Mouse (Mus musculus): Measurements from ENCODE around the gene Ren1. TPM values are rescaled to one million over a fixed set of nuclear protein-coding genes. Genes with fewer than 3 reads are reported as not detected.

Gene Ren1
- total RNA-seq, 2 experiments from 2014 or later = 0.24 TPM; not detected in 1

DNA sequence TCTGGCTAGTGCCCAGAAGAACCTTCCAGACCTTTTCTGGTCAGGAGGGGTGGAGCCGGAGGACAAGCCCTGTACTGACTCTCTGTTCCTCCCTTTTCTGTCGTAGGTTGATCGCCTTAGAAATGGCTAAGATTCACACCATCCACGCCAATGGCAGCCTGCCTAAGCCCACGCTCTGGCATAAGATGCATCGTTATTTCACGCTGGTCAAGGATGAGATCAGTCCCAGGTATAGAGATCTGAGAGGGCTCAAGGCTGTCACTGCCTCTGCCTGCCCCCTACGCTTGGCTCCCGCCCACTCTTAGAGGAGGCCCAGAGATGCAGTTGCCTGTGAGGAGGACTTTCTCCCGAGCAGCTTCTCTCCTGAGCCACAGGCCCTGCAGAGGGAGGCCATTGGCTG is 18.3 kb downstream of the Ren1 start:
- no peak for DNase-seq
- intact Hi-C loops (cut with DNase I) = no loop called here

DNA sequence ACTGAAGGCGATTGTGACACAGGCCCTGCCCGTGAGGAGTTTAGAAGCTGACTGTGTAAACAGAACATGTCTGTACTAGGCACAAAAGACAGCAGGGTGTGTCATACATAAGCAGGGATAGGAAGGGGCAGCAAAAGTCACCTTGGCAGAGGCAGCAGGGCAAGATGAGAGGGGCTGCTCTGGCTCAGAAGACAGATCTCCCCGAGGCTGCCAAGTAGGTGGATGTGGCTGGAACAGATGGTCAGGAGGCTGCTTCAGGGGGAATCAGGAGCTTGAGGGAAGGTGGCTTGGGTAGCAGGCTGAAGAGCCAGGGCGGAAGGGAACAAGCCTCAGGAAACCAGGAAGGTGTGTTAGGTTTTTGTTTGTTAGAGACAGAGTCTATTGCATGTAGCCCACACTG is 20.0 kb downstream of the Ren1 start:
- no peak for DNase-seq
- intact Hi-C loops (cut with DNase I) = no loop called here

DNA sequence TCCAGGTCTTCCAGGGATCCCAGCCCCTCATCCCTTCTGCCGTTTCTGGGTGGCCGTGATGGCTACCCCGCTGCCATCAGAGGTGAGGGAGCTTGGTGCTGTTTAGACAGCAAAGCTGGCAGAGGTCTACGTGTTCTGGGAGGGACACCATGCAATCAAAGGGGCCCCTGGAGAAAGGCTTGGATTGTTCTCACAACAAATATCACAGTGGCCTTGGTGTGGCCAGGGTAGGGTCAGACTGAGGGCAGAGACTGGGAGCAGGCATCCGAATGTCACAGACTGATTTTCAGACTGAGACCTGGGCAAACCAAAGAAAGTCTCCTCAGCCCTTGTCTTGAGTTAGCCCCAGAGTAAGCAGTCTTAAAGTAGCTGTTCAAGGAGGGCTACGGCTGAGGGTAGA is 21.1 kb downstream of the Ren1 start:
- DNase-seq = no peak
- intact Hi-C loops (cut with DNase I) = no loop called here

DNA sequence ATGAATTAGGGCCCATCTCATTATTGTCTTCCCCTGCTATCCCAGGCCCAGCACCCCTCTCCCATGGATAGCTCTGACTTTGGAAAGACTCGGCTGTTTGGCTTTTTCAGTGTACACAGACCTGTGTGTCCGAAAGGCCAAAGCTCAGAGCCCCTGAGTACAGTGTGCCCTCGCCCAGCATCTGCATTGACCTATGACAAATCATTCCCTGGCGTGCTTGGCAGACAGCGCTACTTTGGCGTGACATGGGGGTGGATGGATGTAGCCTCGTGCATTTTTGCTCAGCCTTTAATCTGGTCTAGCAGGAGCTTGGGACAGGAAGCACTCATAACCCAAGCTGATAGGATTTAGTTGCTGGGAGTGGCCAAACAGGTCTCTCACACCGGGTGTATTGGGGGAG is 21.8 kb downstream of the Ren1 start:
- intact Hi-C loops (cut with DNase I) = no loop called here

DNA sequence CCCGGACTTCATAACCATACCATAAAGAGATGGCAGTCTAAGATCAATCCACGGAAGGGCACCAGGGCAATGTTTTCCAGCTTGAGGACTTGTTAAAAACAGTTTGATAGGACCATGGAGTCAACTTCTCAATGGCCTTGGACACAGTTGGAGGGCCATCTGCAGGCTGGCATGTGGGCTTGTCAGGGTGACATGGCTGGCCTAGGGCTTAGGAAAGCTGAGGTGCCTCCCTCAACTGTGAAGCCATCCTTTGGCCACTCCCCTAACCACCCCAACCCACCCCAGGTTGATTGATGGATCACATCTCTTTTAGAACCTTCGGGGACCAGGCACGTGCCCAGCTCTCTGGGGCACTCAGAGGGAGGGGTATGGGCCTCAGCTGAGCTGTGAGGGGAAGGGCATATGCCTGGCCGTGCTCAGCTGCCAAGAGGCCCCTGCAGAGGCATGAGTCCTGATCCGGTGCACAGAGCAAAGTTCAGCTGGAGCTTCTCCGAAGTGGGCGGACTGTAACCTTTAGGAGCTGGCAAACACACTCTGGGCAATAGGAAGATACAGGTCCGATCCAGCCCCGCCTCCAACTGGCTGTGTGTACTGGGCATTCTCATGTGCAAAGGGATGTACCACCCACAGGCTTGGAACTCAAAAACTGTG is 25.5 kb downstream of the Ren1 start:
- intact Hi-C loops (cut with DNase I) = no loop called here
- no peak for DNase-seq

More for the DNA sequence above, 21.8 kb downstream of the Ren1 start:
- DNase-seq = no peak

DNA sequence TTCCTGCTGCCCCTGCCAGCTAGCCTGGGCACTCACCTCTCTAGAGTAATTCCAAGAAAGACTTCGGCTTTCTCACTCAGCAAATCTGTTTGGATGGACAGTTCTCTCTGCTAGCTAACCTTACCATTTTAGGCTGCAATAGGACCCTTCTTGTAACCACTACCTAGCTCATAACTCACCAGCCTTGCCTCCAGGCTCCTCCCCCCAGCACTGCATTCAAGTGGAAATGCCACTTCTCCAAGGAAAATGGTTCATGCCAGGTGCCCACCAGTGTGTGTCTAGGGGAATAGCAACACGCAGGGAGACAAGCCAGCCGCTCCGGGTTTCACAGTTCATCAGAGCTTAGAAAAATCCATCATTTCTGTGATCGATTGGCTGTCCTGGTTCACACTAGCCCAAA is 27.2 kb downstream of the Ren1 start:
- intact Hi-C loops (cut with DNase I) = no loop called here

DNA sequence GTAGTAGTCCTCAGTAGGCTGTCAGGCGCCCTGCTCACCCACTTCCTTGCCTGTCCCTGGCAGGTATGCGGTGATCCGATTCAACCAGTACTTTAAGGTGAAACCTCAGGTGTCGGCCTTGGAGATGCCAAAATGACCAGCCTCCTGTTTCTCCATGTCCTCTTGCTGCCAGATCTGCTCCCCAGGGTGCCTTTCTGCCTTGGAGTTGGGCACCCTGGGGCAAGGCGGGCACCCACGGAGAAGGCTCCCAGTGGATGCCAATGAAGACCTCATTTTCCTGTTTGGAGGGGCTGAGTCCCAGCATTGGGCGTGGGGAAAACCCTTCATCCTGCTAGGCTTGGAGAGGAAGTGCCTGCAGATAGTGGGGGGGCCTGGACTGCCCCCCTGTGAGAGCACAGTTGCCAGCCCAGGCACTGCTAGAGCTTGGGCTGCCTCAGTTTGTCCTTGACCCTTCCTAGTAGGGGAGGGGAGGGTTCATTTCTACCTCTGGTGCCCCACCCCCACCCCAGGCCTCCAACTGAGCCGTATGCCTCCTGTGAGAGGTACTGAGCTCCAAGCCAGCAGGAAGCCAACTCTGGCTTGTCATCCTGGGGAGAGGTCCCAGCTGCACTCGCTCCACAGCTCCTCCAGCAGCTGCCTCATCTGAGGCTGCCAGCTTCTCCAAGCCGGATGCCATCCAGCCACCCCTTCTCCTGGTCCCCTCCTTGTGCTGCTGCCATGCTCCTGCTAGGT is 29.1 kb downstream of the Ren1 start:
- intact Hi-C loops (cut with DNase I) = no loop called here
- peak in 1 of 2 experiments; percentile 40 for DNase-seq

More for the DNA sequence above, 27.2 kb downstream of the Ren1 start:
- DNase-seq = no peak

DNA sequence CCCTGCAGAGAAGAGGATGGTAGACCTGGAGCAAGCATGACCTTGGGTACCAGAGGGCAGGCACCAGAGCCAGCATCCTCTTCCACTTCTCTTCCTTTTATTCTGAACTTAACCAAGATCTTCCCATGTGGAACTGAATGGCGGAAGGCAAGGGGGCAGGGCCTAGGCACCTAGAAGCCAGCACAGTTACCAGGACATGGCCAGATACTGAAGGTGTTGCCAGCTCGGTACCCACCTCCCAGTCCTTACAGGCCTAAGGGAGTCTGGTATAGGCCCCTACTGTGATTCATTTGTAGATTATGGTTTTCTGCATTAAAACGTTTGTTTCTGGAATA is 29.6 kb downstream of the Ren1 start:
- intact Hi-C loops (cut with DNase I) = loop anchor here (5.0 kb wide), 1 partner anchor 207 kb away; no protein-coding TSS in a partner anchor

DNA sequence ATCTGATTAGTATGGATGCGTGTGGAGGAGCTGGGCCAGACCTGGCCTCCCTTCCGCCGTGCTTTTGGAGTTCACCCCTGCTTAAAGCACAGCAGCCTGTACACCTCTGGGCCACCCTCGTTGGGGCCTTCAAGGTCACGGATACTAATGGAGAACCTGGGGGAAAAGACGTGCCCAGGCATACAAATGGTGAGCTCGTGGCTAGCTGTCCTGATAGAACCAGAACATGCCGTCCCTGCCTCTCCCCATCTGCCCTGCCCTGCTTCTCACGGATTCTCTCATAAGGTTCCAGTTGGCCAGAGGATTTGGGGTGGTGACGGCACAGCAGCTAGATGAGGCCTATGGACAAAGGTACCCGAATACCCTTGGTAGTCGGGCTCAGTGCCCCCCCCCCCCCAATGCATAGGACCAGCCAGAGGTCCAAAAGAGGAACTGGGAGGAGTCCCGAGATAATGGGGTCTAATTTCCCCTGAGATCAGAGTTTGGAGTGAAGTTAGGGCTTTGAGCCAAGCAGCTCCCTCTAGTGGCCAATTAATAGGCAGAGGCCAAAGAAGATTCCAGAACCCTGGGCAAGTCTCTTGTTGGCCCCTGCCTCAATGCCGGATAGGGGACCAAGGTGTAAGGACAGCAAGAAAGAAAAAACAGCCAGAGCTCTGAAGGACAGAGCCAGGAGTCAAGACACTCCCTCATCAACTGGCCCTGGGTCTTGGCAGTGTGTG is 30.2 kb downstream of the Ren1 start:
- DNase-seq = peak; percentile 47 to 71
- intact Hi-C loops (cut with DNase I) = loop anchor here (5.0 kb wide), 1 partner anchor 207 kb away; no protein-coding TSS in a partner anchor

More for the DNA sequence above, 29.6 kb downstream of the Ren1 start:
- no peak for DNase-seq

DNA sequence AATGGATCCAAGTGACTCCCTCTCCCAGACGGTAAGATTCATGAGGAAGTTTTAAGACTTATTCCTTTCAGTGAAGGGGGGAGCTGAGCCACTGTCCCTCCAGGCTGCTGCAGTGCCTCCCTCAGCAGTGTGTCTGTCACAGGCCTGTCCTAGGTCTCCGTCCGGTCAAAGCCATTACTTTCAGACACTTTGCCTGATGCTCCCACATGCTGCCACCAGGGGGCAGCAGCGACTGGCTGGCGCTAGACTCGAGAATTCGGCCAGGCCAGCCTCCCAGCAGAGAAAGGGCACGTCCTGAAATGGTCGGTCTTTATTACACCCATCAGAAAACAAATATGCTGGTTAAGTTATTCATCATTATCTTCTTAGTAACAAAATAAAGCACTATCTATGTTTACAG is 31.7 kb downstream of the Ren1 start:
- intact Hi-C loops (cut with DNase I) = loop anchor here (1.0 to 5.0 kb wide), 3 partner anchors 111 to 228 kb away; partner anchors contain the start of gene Snrpe
- DNase-seq = peak; percentile 46 to 52

DNA sequence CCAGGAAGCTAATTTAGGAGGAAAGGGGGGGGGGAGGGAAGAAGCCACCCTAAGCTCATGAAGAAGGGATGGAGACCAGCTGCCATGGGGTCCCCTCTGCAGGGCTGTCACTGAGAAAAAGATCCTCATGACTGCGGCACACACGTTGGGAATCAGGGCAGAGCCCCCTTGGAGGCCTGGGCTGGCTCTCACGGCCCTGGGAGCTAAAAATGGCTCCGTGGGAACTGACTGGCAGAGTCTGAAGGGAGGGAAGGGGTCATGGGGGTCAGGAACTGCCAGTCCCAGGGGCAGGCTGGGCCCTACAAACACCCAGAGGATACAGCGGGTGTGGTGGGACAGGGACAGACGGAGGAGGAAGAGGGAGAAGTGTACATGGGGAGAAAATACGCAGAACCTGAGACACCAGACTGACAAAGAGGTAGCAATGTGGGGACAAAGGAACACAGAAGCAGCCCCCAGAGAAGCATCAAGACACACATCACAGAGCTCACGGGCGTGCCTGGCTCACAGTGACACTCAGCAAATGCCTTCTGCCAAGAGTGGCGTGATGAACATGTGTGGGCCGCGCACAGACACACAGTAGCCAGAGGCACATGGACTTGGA is 32.3 kb downstream of the Ren1 start:
- intact Hi-C loops (cut with DNase I) = loop anchor here (1.0 to 5.0 kb wide), 3 partner anchors 110 to 228 kb away; partner anchors contain the start of gene Snrpe

DNA sequence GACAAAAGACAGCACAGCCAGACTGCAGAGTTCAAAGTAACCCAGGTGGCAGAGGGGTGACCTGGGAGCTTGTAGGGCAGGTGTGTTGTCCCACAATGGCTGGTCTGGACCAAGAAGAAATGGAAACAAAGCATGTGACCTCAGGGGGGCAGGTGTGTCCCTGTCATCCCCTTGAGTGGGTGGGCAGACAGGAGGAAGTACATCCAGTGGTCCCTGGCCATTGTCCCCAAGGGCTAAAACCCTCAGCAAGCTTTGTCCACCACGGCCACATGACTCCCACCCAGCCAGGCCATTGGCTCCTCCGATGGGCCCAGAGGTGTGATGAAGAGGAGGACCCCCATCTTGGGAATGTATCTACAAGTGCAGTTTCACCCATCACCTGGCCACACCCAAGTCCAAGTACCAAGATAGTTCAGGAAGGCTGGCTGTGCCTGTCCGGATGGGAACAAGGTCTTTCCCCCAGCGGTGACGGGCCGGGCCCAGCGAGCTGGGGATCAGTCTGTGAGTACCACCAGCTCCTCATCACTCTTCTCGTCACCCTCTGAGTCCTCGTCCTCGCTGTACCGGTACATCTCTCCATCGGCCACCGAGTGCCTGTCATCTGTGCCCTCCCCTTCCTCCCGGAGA is 33.0 kb downstream of the Ren1 start:
- intact Hi-C loops (cut with DNase I) = loop anchor here (2.0 to 5.0 kb wide), 2 partner anchors 110 to 204 kb away; no protein-coding TSS in a partner anchor
- DNase-seq = no peak

More for the DNA sequence above, 32.3 kb downstream of the Ren1 start:
- DNase-seq = no peak

DNA sequence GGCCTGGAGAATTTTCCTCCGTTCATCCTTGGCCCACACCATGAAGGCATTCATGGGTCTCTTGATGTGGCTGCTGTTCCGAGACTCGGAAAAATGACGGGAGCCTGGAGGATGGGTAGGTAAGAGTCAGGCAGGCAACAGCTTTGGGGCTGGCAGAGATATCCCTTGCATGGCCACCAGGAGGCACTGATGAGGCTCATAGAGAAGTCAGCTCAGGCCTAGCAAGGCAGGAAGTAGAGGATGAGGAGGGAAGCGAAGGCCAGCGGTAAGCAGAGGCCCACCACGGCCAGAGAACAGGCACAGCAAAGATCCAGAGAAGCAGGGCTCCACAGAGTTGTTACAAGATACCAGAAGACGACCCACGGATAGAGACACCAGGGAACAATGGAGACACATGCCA is 35.2 kb downstream of the Ren1 start:
- intact Hi-C loops (cut with DNase I) = loop anchor here (2.0 kb wide), 1 partner anchor 37 kb away; no protein-coding TSS in a partner anchor
- peak; percentile 75 to 85 for DNase-seq

DNA sequence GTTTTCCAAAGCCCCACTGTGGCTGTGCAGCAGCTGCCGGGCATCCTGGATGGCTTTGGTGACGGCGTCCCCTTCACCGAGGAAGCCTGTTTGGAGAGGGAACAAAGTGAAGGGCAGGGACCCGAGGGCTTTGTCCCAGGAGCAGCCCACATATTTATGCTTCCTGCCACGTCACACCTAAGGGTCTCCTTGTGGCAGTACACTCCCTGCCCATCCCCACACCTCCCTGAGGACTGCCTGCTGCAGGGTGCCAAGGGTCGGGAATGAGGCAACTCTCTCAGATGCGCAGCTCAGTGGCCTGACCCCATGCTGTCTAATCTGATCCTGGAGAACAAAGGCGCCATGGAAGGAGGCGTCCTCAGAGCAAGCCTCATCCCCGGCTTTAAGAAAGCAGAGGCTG is 35.9 kb downstream of the Ren1 start:
- no peak for DNase-seq
- intact Hi-C loops (cut with DNase I) = no loop called here

DNA sequence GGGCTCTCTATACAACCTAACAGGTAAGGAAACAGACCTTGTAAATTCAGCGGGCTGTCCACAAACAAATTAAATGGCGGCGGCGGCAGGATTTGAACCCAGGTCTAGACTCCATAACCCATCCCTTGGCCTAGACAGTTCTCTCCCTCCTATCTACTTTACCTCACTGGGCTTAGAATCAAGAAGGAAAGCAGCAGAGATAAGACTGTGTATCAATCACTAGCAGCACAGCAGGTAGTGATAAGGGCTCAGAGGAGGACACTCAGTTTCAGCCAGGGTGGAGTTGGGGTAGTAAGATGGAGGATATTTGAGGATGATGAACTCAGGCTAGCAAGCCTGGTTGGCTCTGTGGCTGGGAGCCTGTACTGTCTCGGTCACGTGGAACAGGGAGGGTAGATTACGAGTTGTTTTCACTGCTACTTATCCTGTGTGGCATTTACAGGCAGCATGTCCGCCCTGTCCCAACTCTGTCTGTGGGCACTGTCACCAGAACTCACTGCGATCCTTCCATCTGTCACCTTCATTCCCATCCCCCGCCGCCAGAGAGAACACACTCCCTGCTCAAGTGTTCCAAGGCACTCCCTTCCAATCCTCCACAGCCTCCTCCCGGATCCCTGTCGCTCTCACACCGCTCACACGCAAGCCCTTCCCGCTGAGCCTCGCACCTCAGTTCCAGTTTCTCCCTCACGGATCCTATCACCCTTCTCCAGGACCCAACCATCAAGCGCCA is 37.4 kb downstream of the Ren1 start:
- DNase-seq = no peak
- intact Hi-C loops (cut with DNase I) = no loop called here

DNA sequence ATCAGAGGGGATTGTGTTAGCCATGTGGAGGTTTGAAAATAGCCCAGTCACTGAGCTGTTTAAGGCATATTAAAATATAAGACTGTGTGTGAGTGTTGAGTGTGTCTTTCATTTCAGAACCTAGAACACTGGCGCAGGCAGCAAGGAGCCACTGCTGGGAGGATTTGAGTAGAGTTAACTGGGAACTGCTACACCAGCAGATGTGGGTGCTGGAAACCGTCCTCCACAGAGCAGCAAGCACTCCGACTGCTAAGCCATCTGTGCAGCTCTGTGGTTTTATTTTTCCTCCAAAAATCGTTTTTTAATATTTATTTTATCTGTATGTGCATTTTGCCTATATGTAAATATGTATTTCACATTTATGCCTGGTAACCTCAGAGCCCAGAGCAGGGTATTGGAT is 44.4 kb downstream of the Ren1 start:
- DNase-seq = no peak
- intact Hi-C loops (cut with DNase I) = no loop called here

DNA sequence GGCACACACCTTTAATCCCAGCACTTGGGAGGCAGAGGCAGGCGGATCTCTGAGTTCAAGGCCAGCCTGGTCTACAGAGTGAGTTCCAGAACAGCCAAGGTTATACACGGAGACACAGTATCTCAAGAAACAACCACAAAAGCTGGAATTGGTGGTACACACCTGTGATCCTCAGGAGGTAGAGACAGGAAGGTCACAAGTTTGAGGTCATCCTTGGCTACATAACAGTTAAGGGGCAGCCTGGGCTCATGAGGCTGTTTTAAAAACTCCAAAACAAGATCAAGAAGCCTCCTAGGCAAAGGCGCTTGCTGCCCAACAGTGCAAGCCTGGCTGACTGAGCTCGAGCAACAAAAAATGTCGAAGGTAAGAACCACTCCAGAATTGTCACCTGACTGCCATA is 46.4 kb downstream of the Ren1 start:
- DNase-seq = no peak
- intact Hi-C loops (cut with DNase I) = no loop called here

DNA sequence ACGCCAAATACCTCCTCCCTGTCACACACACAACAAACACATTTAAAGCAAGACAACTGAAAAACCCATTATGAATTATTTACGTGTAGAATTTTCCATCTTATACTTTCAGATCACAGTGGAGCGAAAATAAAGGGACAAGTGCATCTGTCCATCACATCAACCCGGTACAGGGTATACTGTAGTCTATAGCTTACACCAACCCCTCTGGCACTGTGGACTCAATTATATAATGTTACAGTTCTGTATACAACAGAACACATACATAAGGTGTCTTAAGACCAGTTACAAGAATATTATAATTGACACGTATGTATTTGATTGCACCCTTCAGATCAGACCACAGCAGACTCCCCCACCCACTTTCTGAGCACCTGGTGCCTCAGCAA is 46.8 kb downstream of the Ren1 start:
- DNase-seq = no peak
- intact Hi-C loops (cut with DNase I) = no loop called here

DNA sequence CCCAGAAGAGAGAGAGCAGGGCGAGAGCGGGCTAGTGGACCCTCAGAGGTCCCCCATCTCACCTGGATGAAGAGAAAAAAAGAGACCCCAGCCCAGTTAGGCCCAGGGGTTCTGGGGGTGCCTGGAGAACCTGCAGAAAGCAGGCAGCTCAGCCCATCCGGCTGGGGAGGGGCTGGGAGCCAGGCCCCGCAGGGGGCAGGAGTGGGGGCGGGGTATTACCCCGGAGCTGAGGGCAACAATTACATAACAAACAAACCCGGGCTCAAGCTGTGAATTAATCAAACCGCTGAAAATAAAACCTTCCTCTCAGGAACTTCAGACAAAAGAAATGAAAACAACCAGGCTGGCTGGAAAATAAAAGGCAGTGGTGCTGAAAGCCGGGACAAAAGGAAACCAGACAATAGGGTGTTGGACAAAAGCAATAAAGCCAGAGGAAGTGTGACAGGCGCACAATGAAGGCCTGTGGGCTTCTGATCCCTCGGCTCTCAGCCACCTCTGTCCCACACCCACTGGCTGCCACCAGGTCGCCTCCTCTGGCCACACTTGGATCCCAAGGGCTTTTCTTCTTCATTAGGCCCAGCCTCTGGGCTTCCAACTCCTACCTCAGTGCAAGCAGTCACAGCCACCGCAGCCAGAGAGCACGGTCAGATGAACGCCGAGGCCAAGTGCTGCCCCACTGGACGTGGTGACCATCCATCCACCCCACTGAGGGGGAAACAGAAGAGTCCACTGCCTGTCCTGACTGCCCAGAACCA is 47.4 kb downstream of the Ren1 start:
- intact Hi-C loops (cut with DNase I) = no loop called here
- peak; percentile 42 to 47 for DNase-seq

All from heart, postnatal 14 days (tissue).